Mouse (Mus musculus): Measurements from ENCODE around the gene Bcl7c. TPM values are rescaled to one million over a fixed set of nuclear protein-coding genes. Genes with fewer than 3 reads are reported as not detected.
A peak's percentile ranks its signal among the peaks of the same experiment; 100 is the strongest.
"Not testable (repeated sequence)": the region's sequence is repeated elsewhere in the genome, so short reads cannot be mapped to it uniquely, and the experiment has no call there.

Bcl7c gene
- total RNA-seq, 1 experiment from 2014 or later: 72.0 TPM

DNA sequence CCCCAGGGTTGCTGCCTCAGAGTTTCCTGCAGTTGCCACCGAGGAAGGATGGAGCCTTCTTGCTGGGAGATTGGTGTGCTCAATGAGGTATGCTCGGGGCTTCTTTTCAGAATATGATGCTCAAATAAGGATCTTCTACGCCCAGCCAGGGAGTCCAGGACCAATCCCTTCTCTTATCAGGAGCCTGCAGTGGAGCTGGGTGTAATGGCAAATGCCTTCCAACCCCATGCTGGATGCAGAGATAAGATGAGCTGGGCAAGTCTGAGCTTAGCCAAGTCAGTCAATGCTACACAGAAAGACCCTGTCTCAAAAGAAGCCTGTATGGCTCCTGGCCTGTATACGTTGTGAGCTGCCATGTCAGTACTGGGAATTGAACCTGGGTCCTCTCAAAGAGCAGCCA is 82.3 kb downstream of the Bcl7c start:
- ATAC-seq (replicated peaks in 1 of 2; ENCODE audit: insufficient read depth in 1 of 2, low FRiP score in 2 of 2, low TSS enrichment in 1 of 2, low read depth in 1 of 2, poor library complexity in 2 of 2, severe bottlenecking in 2 of 2): peak in 1 of 2 experiments; percentile 17; a peak in 2 of 4 replicates

DNA sequence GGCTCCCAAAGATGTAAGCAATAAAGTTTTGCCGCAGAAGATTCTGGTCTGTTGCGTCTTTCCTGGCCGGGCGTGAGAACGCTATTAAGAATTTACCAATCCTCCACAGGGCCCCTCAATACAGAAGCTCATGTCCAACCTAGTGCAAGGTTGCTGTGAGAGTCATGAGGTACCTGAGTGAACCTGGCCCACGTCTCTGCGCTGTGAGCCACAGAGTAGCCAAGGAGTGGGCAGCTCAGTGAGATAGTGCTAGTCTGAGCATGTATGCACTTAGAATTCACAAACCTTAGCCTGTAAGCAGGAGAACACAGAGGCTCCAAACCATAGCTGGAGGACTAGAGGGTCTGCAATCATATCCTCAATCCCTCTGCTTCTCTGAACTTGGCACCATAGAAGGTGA is 82.7 kb downstream of the Bcl7c start:
- no peak for ATAC-seq (replicated peaks in 1 of 2; ENCODE audit: insufficient read depth in 1 of 2, low FRiP score in 2 of 2, low TSS enrichment in 1 of 2, low read depth in 1 of 2, poor library complexity in 2 of 2, severe bottlenecking in 2 of 2)

DNA sequence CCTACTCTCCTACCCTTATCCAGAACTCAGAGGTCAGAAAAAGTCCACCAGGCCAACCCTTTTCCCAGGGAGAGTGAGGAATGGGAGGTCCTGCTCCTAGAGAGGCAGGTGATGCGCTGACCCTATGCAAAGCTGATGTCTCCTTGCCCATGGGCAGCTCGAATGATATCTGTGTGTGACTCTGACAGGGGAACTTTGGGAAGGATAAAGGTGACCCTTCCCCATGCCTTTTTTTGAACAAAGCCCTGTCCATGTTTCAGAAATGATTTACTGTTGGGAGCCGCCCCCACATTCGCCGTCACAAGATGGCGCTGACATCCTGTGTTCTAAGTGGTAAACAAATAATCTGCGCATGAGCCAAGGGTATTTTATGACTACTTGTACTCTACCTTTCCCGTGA is 90.3 kb downstream of the Bcl7c start:
- not testable (repeated sequence) for ATAC-seq (replicated peaks in 1 of 2; ENCODE audit: insufficient read depth in 1 of 2, low FRiP score in 2 of 2, low TSS enrichment in 1 of 2, low read depth in 1 of 2, poor library complexity in 2 of 2, severe bottlenecking in 2 of 2)

DNA sequence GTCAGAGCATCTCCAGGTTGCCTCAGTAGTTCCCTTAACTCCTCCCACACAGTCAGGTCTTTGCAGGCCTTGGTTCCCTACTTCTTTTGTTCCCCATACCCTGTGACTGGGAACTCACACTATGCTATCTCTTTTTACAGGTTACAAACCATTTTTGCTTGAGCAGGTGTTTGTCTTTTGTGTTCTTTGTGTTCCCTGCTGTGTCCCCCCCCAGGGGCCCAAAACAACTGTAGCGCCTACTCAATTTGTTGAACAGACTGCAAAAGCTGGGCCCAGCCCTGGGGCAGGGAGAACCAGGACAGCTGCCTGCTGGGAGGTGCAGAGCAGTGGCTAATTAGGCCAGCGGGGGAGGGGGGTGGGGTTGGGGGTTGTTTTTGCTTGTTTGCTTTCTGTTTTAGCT is 90.8 kb downstream of the Bcl7c start:
- ATAC-seq (replicated peaks in 1 of 2; ENCODE audit: insufficient read depth in 1 of 2, low FRiP score in 2 of 2, low TSS enrichment in 1 of 2, low read depth in 1 of 2, poor library complexity in 2 of 2, severe bottlenecking in 2 of 2): no peak

DNA sequence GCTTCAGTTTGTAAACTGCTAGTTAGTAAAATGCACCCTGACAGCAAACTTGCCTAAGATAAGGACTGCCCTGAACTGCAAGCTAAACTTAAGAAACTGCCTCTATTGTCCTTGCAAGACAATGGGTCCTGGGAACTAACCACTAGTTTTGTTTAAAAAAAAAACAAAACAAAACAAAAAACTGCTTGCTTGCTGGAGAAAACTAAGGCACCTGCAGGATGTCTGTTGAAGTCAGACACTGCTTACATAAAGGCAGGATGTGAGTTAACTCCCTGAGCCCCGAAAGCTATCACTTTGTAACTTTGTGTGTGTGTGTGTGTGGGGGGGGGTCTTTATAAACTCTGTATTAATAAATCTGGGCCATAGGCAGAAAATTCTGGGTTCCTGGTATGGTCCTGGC is 91.9 kb downstream of the Bcl7c start:
- no peak for ATAC-seq (replicated peaks in 1 of 2; ENCODE audit: insufficient read depth in 1 of 2, low FRiP score in 2 of 2, low TSS enrichment in 1 of 2, low read depth in 1 of 2, poor library complexity in 2 of 2, severe bottlenecking in 2 of 2)

DNA sequence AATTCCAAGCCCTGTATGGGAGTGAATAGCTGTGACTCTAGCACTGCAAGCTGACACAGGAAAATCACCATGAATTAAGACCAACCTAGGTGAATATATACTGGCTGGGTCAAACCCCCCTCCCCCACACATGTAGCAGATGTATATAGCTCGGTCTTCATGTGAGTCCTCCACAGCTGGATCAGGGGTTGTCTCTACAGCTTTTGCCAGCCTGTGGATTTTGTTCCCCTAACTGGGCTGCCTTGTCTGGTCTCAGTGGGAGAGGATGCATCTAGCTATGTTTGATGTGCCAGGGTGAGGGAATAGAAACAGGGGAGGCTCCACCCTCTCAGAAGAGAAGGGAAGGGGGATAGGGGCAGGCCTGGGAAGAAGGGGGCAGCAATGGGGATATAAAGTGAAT is 92.4 kb downstream of the Bcl7c start:
- ATAC-seq (replicated peaks in 1 of 2; ENCODE audit: insufficient read depth in 1 of 2, low FRiP score in 2 of 2, low TSS enrichment in 1 of 2, low read depth in 1 of 2, poor library complexity in 2 of 2, severe bottlenecking in 2 of 2): no peak

DNA sequence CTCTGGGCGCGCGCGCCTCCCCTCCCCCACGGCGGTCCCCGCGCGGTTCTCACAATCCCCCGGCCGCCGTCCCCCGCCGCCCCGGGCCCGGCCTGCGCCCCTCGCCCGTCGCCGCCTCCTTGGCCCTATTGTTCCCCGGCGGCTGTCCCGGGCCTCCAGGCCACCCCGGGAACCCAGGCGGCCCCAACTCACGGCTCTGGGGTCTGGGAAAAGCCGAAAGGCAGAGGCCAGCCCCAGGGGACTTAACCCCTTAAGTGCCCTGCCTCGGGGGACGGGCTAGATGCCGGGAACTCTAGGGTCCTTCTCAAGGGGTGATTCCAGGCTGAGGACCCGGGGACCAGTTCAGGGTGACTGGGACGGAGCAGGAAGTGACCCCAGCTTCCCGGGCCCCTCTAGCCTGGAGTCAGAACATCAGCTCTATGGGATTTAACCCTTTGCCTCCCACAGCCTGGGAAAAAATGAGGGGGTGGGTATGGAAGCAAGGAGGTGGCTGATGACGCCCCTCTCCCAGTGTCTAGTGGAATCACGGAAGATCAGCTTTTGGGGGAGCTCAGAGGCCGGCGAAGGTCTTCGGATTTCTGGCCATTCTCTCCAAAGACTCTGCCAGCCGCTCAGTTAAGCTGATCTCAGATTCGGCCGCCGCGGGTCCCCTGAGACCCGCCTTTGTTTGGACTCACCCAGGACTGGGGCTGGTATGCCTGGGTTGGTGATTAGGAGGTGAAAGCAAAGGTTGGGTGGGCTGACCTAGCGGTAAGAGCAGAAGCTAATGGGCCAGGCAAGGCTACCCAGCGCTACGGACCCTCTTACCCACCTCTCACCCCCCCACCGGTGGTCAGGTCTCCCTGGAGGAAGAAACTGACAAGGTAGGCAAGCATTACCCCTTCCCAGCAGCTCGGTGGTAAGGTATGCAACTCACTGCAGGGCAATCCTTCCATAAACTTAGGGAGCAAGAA is 93.6 kb downstream of the Bcl7c start, which contains the start of gene Zfp629:
Gene Zfp629, minus strand, starts transcription at position 907 of the 953 bp plus-strand sequence.
- ATAC-seq (replicated peaks in 1 of 2; ENCODE audit: insufficient read depth in 1 of 2, low FRiP score in 2 of 2, low TSS enrichment in 1 of 2, low read depth in 1 of 2, poor library complexity in 2 of 2, severe bottlenecking in 2 of 2): peak; percentile 44 to 61

DNA sequence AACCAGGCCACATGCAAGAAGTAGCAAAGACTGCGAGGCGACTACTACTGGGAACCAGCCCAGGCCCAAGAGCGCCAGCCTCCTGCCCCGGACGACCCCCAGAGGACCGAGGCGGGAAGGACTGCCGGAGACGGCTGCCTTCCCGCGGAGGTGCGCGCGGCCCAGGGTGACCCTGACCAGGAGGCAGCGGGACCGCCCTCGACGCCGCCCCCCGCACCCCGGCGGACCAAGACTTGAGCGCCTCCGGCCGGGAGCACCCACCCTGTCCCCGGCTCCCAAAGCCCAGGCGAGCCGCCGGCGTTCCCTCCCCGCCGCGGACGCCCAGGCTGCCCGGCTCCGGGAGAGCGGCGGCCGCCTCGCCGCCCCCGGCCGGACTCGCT is 94.2 kb downstream of the Bcl7c start:
- ATAC-seq (replicated peaks in 1 of 2; ENCODE audit: insufficient read depth in 1 of 2, low FRiP score in 2 of 2, low TSS enrichment in 1 of 2, low read depth in 1 of 2, poor library complexity in 2 of 2, severe bottlenecking in 2 of 2): peak; percentile 30 to 40; a peak in 1 of 4 replicates

DNA sequence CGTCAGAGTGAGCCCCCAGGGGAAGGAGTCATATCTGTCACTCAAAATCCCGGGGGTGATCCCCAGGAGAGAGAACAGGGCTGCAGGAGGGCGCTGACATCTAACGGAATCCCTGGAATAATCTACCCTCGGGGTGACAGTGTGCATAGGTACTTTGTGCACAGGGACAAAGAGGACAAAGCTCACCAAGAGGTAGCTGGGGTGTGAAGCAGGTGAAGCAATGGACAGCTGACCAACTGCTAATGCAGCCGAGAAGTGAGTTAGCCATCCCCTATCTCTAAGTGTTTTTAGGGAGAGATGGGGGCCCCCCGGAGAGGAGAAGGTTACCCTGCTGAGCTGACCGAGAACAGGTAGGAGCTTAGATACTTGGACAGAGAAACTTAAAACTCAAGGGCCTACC is 94.6 kb downstream of the Bcl7c start:
- ATAC-seq (replicated peaks in 1 of 2; ENCODE audit: insufficient read depth in 1 of 2, low FRiP score in 2 of 2, low TSS enrichment in 1 of 2, low read depth in 1 of 2, poor library complexity in 2 of 2, severe bottlenecking in 2 of 2): no peak

DNA sequence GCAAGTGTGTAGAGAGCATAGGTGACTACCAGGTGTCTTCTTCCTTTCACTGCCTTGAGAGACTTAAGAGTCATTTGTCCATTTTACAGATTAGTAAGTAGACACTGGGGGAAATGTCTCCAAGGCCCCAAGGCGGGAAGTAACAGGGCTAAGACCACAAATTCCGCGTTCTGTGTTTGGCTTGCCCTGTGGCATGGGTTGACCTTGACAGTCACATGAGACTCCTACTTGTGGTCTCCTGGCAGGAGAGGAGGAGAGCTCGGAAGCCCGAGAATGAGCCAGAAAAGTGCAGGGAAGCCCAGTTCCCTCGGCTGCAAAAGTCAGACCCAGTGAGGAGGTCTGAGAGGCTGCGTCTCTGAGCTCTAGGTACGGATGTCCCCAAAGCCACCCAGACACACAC is 95.2 kb downstream of the Bcl7c start:
- ATAC-seq (replicated peaks in 1 of 2; ENCODE audit: insufficient read depth in 1 of 2, low FRiP score in 2 of 2, low TSS enrichment in 1 of 2, low read depth in 1 of 2, poor library complexity in 2 of 2, severe bottlenecking in 2 of 2): no peak

DNA sequence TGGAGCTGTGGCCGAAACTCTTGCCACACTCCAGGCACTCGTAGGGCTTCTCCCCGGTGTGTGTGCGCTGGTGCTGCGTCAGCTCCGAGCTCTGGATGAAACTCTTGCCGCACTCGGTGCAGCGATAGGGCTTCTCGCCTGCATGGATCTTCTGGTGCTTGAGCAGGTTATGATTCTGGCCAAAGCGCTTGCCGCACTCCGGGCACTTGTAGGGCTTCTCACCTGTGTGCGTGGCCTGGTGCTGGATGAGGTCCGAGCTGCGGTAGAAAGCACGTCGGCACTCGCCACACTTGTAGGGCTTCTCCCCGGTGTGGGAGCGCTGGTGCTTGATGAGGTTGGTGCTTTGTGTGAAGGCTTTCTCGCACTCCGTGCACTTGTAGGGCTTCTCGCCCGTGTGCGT is 97.2 kb downstream of the Bcl7c start:
- ATAC-seq (replicated peaks in 1 of 2; ENCODE audit: insufficient read depth in 1 of 2, low FRiP score in 2 of 2, low TSS enrichment in 1 of 2, low read depth in 1 of 2, poor library complexity in 2 of 2, severe bottlenecking in 2 of 2): no peak

Other genes starting within 250 kb of the Bcl7c start
- gene Prr14, start 249.3 kb downstream of the Bcl7c start, total RNA-seq (2017): 23.6 and 29.6 TPM in 2 replicates
- 15.2 and 27.3 TPM in 2 replicates for gene Fbrs, start 229.7 kb downstream of the Bcl7c start, total RNA-seq (2017)
- 24.2 and 38.4 TPM in 2 replicates for gene Srcap, start 196.9 kb downstream of the Bcl7c start, total RNA-seq (2017)
- 8.9 and 9.1 TPM in 2 replicates for gene Gm42715, start 189.3 kb downstream of the Bcl7c start, total RNA-seq (2017)
- 0.65 and 9.4 TPM in 2 replicates for gene Tmem265, start 147.5 kb downstream of the Bcl7c start, total RNA-seq (2017)
- 35.7 and 51.0 TPM in 2 replicates for gene Phkg2, start 135.6 kb downstream of the Bcl7c start, total RNA-seq (2017)
- 3.6 and 8.4 TPM in 2 replicates for gene Ccdc189, start 120.3 kb downstream of the Bcl7c start, total RNA-seq (2017)
- 52.4 and 54.8 TPM in 2 replicates for gene Rnf40, start 120.2 kb downstream of the Bcl7c start, total RNA-seq (2017)
- 16.1 and 16.8 TPM in 2 replicates for gene Zfp629, start 93.1 kb downstream of the Bcl7c start, total RNA-seq (2017)
- gene Ctf1, start 3.8 kb upstream of the Bcl7c start, total RNA-seq (2017): 1.3 and 7.7 TPM in 2 replicates
- not detected in 2 replicates for gene Ctf2, start 23.2 kb upstream of the Bcl7c start, total RNA-seq (2017)
- gene Fbxl19, start 35.6 kb upstream of the Bcl7c start, total RNA-seq (2017): 15.1 and 18.5 TPM in 2 replicates
- 25.3 and 34.4 TPM in 2 replicates for gene Orai3, start 60.9 kb upstream of the Bcl7c start, total RNA-seq (2017)
- gene Setd1a, start 67.7 kb upstream of the Bcl7c start, total RNA-seq (2017): 12.4 and 15.2 TPM in 2 replicates
- gene Gm49388, start 76.7 kb upstream of the Bcl7c start, total RNA-seq (2017): not detected in 2 replicates
- gene Hsd3b7, start 91.7 kb upstream of the Bcl7c start, total RNA-seq (2017): 30.2 and 35.6 TPM in 2 replicates
- gene Stx4a, start 115.4 kb upstream of the Bcl7c start, total RNA-seq (2017): 47.1 and 82.4 TPM in 2 replicates
- gene Stx1b, start 115.6 kb upstream of the Bcl7c start, total RNA-seq (2017): 0.40 and 1.6 TPM in 2 replicates
- 44.5 and 50.2 TPM in 2 replicates for gene Zfp646, start 167.3 kb upstream of the Bcl7c start, total RNA-seq (2017)
- gene Zfp668, start 167.9 kb upstream of the Bcl7c start, total RNA-seq (2017): 5.4 and 7.0 TPM in 2 replicates
- 0.94 TPM in 1 of 2 replicates, not detected in the other for gene Prss53, start 182.0 kb upstream of the Bcl7c start, total RNA-seq (2017)
- not detected in 2 replicates for gene Gm21974, start 186.5 kb upstream of the Bcl7c start, total RNA-seq (2017)
- gene Vkorc1, start 186.7 kb upstream of the Bcl7c start, total RNA-seq (2017): 31.1 and 40.5 TPM in 2 replicates
- 37.4 and 44.7 TPM in 2 replicates for gene Bckdk, start 195.1 kb upstream of the Bcl7c start, total RNA-seq (2017)
- gene Kat8, start 203.6 kb upstream of the Bcl7c start, total RNA-seq (2017): 42.5 and 48.2 TPM in 2 replicates
- not detected in 2 replicates for gene Prss8, start 221.2 kb upstream of the Bcl7c start, total RNA-seq (2017)
- gene Prss36, start 237.8 kb upstream of the Bcl7c start, total RNA-seq (2017): 1.2 and 2.3 TPM in 2 replicates